Mouse (Mus musculus) kidney, postnatal 10 days (tissue): ENCODE data around the gene Cramp1l.

ENCODE experiments used
- DNase-seq: peaks from one replicate; pipeline ENCODE4 v3.0.0; 2021; ENCODE audit warnings: mixed read lengths

The Cramp1l gene

GRCm38 (mm10) chr17:25015655-25016291 is at the start of gene Cramp1l, which contains the start of gene Ift140:
Gene Cramp1l, minus strand, starts transcription at chr17:25015788.
Gene Ift140, plus strand, starts transcription at chr17:25016085.
- peak; percentile 100 for DNase-seq

- no peak for DNase-seq
These were observed 49.6 kb upstream of the Cramp1l start for GRCm38 (mm10) chr17:25065189-25065588.

DNA sequence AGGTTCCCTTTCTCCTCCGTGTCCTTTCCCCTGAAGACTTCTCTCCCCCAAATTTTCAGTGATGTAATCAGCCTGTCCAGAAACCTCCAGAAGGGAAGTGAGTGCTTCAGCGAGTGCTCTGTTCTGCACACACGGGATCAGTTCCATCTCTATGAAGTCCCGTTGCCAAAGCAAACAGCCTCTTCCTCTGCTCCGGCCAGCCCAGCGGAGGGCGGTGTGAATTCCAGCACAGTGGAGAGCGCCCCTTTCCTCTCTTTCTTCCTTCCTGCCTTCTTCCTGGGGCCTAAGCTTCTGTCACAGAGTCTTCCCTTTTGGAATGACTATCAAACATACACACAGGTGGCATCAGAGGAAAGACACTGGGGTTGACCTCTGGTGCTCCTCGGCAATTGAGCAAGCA is 48.8 kb upstream of the Cramp1l start:
- DNase-seq = peak; percentile 84

GRCm38 (mm10) chr17:25063872-25064271 is 48.3 kb upstream of the Cramp1l start:
- peak; percentile 69 for DNase-seq

DNA sequence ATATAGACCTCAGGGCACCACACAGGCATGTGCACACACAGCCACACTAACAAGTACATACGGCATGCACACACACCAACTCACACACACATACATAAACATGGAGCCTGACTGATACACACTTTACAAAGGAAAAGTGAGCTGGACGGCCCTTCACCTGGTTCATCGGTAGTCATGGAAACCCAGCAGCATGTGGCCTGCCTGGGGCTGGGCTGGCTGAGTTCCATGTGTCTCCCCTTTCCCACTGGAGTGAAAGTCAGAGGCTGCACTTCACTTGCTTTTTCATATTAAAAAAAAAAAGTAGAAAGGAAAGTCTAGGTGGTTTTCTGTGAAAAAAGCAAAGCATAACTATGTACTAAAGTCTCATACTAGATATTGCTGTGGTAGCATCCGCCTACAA is 47.7 kb upstream of the Cramp1l start:
- DNase-seq = no peak

DNA sequence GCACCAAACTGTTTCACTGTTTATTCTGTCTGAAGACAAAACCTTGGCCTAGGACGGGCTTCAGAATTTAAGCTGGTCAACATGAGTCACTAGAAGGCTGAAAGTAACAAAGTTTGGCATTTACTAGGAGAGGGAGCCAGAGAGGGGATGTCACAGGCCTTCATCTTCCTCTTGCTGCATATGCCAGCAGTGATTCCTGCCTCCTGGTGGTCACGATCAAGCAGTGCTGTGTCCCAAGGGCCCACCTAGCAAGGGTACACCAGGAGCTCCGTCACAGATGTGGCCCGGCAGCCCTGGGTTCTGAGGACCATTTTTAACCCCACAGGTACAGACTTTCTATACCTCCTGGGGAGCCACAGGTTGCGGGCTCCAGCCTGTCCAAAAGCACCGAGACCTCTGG is 41.5 kb upstream of the Cramp1l start:
- DNase-seq = no peak

GRCm38 (mm10) chr17:25053274-25053673 is 37.7 kb upstream of the Cramp1l start:
- no peak for DNase-seq

- no peak for DNase-seq
These were observed 31.6 kb upstream of the Cramp1l start for GRCm38 (mm10) chr17:25047143-25047542.

DNA sequence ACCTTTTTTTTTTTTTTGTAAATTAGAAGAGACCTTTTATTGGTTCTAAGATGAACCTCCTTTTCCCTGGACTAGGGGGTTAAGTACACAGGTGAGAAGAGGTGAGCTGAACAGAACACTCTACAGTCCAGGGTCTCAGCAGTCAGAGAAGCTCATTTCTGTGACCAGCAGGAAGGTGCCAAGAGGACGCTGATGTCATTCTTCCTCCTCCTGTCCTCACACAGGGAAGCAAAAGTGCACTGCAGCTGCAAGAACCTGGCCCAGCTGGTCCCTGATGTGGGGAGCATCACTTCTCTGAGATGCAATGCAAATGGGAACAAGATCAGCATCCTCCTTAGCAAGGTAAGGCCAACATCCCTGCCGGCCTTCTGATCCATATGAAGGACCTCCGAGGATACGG is 29.7 kb upstream of the Cramp1l start:
- DNase-seq = no peak

DNA sequence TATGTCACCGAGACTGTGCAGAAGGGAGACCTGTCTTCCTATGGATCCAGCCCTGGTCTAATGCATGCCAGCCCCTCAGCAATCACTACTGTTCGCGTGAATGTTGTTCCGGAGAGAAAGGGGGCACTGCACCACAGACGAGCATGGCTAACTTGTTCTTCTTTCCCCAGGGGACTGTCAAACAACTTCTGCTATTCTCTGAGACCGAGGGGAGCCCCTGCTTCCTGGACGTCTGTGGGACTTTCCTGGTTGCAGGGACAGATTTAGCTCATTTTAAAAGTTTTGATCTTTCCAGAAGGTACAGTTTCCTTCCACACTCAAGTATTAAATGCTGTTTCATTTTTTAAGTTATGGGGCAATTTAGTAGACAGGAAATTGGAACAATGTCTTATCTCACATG is 29.3 kb upstream of the Cramp1l start:
- DNase-seq = no peak

GRCm38 (mm10) chr17:25036183-25036582 is 20.6 kb upstream of the Cramp1l start:
- peak; percentile 44 for DNase-seq

GRCm38 (mm10) chr17:25016292-25017132 is 924 bp upstream of the Cramp1l start:
- DNase-seq = peak; percentile 86

DNA sequence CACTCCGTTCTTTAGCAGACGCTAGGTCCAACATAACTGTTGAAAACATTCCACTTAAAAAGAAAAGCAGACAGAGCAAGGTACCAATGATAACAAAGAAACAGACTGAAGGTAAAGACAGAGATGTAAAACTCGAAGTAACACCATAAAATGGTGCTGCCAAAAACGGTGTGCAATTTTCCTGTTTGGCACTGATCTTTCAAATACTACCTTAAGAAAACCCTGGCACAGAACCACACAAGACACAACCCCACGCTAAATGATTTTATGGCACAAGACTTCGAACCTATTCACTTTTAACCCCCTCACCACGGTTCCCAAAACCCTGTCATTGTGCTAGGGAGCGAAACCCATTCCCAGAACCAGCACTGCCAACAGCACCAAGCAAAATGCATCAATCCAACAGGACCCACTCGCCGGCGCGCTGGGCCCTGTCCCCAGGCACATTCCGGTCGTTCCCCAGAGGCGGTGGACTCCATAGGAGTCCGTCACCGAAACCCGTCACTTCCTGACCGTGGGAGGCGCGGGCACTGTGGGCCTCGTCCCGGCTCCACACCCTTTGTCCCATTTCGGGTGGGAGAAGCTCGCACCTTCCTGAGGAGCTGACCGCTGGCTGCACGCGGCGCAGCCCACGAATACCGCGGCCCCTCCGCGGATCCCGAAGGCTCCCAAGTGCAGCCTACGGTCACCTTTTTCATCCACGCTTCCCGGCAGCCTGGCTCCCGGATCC is 582 bp downstream of the Cramp1l start:
- peak; percentile 67 for DNase-seq

- peak; percentile 58 for DNase-seq
These were observed 1.7 kb downstream of the Cramp1l start for GRCm38 (mm10) chr17:25013606-25014501.

DNA sequence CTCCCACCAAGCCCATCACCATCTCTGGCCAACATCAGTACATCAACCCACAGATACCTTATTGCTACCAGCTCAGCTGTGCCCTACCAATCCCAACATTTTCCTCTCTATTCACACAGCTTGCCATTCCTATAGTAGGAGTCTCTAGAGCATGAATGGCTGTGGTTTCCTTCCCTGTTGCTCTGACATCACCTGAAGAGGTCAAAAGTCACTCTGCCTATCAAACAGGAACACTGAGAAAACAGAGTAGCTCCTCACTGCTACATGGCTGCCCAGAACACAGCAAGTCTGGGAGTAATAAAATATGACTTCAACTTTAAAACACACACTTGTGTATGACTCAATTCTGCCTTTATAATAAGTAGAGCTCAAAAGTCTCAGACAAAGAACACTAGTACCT is 8.1 kb downstream of the Cramp1l start:
- DNase-seq = no peak

- no peak for DNase-seq
These were observed 10.5 kb downstream of the Cramp1l start for GRCm38 (mm10) chr17:25005102-25005501.

- DNase-seq = no peak
These were observed 20.9 kb downstream of the Cramp1l start for GRCm38 (mm10) chr17:24994721-24995120.

DNA sequence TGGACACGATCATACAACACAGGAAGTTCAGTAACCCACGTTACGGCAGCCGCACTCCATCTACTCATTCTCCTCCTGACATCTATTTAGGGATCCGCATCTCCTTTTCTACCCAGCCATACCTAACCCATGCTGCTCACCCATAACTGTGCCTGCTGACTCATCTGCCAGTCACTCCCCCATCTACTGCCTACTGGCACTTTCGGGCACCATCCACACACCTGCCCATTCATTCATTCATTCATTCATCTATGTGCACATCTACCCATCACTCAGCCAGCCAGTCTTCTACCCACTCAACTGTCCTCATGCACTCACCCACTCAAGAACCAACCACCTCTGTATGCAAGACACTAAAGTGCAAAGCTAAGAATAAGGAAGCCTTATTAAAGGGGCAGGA is 28.4 kb downstream of the Cramp1l start:
- no peak for DNase-seq

GRCm38 (mm10) chr17:24960852-24961715 is 54.5 kb downstream of the Cramp1l start:
- DNase-seq = no peak

- DNase-seq = peak; percentile 99
These were observed 55.3 kb downstream of the Cramp1l start, which contains the start of gene Jpt2 for GRCm38 (mm10) chr17:24960135-24960851. Gene Jpt2, minus strand, starts transcription at chr17:24960689.

- DNase-seq = no peak
These were observed 56.2 kb downstream of the Cramp1l start for GRCm38 (mm10) chr17:24959371-24959770.
